Mouse (Mus musculus) cerebellum, adult 9-10 months (tissue): ENCODE measurements around the gene AC109138.7.
"Not testable (repeated sequence)": the region's sequence is repeated elsewhere in the genome, so short reads cannot be mapped to it uniquely, and the experiment has no call there.

Experiments used
- DNase-seq: peaks from one replicate; pipeline ENCODE4 v3.0.0; 2022

Gene AC109138.7

GRCm38 (mm10) chr19:4218784-4219183, 4.6 kb downstream of the AC109138.7 start:
- DNase-seq, result no peak

- DNase-seq, result no peak
These were observed 5.8 kb downstream of the AC109138.7 start for GRCm38 (mm10) chr19:4219943-4220342.

GRCm38 (mm10) chr19:4220416-4220815, 6.3 kb downstream of the AC109138.7 start:
- DNase-seq, result no peak

- no peak for DNase-seq
These were observed 7.0 kb downstream of the AC109138.7 start for GRCm38 (mm10) chr19:4220957-4221743.

GRCm38 (mm10) chr19:4222165-4222564, 8.0 kb downstream of the AC109138.7 start:
- DNase-seq, result no peak

GRCm38 (mm10) chr19:4226779-4227178, 12.6 kb downstream of the AC109138.7 start:
- DNase-seq, result no peak

GRCm38 (mm10) chr19:4227446-4227845, 13.3 kb downstream of the AC109138.7 start:
- no peak for DNase-seq

GRCm38 (mm10) chr19:4227894-4228678, 13.9 kb downstream of the AC109138.7 start:
- peak; percentile 83 for DNase-seq

GRCm38 (mm10) chr19:4228891-4229290, 14.7 kb downstream of the AC109138.7 start:
- no peak for DNase-seq

- DNase-seq, result no peak
These were observed 15.4 kb downstream of the AC109138.7 start for GRCm38 (mm10) chr19:4229451-4230076.

- no peak for DNase-seq
These were observed 16.3 kb downstream of the AC109138.7 start for GRCm38 (mm10) chr19:4230415-4230814.

GRCm38 (mm10) chr19:4231253-4232185, 17.4 kb downstream of the AC109138.7 start, which contains the start of gene Pold4:
TSS of gene Pold4 (plus strand) at chr19:4231899.
- peak; percentile 99 for DNase-seq

GRCm38 (mm10) chr19:4232186-4232572, 18.0 kb downstream of the AC109138.7 start:
- no peak for DNase-seq

GRCm38 (mm10) chr19:4232651-4233050, 18.5 kb downstream of the AC109138.7 start:
- DNase-seq, result no peak

- no peak for DNase-seq
These were observed 20.4 kb downstream of the AC109138.7 start for GRCm38 (mm10) chr19:4234548-4234947.

- DNase-seq, result no peak
These were observed 26.1 kb downstream of the AC109138.7 start for GRCm38 (mm10) chr19:4240247-4240668.

GRCm38 (mm10) chr19:4242416-4242815, 28.3 kb downstream of the AC109138.7 start:
- no peak for DNase-seq

- no peak for DNase-seq
These were observed 30.6 kb downstream of the AC109138.7 start for GRCm38 (mm10) chr19:4244775-4245174.

- DNase-seq, result no peak
These were observed 32.9 kb downstream of the AC109138.7 start for GRCm38 (mm10) chr19:4247010-4247409.

GRCm38 (mm10) chr19:4248683-4249082, 34.5 kb downstream of the AC109138.7 start:
- DNase-seq, result not testable (repeated sequence)

GRCm38 (mm10) chr19:4254230-4254629, 40.1 kb downstream of the AC109138.7 start:
- no peak for DNase-seq

- peak; percentile 43 for DNase-seq
These were observed 41.5 kb downstream of the AC109138.7 start for GRCm38 (mm10) chr19:4255583-4256162.
